In genomic region chr17:70527101-70527500, GRCm38 (mm10) we compare ENCODE assay signal across 9 mouse cellular contexts.
A peak's percentile ranks its signal among the peaks of the same experiment; 100 is the strongest.
DNase-seq lines count a peak whose midpoint lies in the region; ATAC-seq lines count a peak whose summit lies in the region.
"Had no signal": no experiment of that assay in that cellular context is flagged by ENCODE, and none has a peak within 500 bp of the region (broad histone marks: within the 10 kb centered on the region; RNA-seq: fewer than 3 reads in every experiment).

No protein-coding gene starts in this region.

- peaks cover 12% of the 10 kb centered on the region for H3K4me1 ChIP-seq in limb, embryonic 13.5 days
- H3K4me1 ChIP-seq: megakaryocyte, embryonic 14.5 days had no signal

- no peak overlapping the region for H3K4me2 ChIP-seq in limb, embryonic 13.5 days (replicated peaks)

- no peaks in the 10 kb centered on the region for H3K36me3 ChIP-seq in limb, embryonic 13.5 days

- 32% methylated on average over 9 of the region's 9 CpGs for WGBS in limb, embryonic 13.5 days

- H3K9me3 ChIP-seq in limb, embryonic 13.5 days = no peaks in the 10 kb centered on the region
- H3K9me3 ChIP-seq: megakaryocyte, embryonic 14.5 days had no signal

- peak; percentile 54; the same call in 1 of the 2 replicates for ATAC-seq in limb, embryonic 13.5 days (ENCODE audit: low FRiP score, low read depth)

- H3K9ac ChIP-seq in limb, embryonic 13.5 days = no peak overlapping the region

- peak; percentile 25 for DNase-seq in ovary, postnatal 14 days (ENCODE audit: low spot score)
- DNase-seq in ovary, postnatal 10 days (ENCODE audit: low spot score) = no peak
- peak; percentile 12 for DNase-seq in adrenal gland, adult 8-10 months
- DNase-seq in embryo, embryonic 10 days (ENCODE audit: low spot score) = peak; percentile 77
- DNase-seq in hindlimb bud, embryonic 11.5 days (ENCODE audit: extremely low spot score, low read depth, low spot score) = peak; percentile 22
- DNase-seq in skeletal muscle tissue, adult 2 months (ENCODE audit: low read depth, low spot score) = peak; percentile 7

- H3K4me3 ChIP-seq in limb, embryonic 13.5 days = no peak overlapping the region
- H3K4me3 ChIP-seq: erythroblast, embryonic 14.5 days; megakaryocyte, embryonic 14.5 days had no signal

- no peaks in the 10 kb centered on the region for H3K27me3 ChIP-seq in limb, embryonic 13.5 days
- H3K27me3 ChIP-seq: megakaryocyte, embryonic 14.5 days had no signal

- H3K27ac ChIP-seq in limb, embryonic 13.5 days = no peak overlapping the region
